Comparison of ENCODE assay signal across 8 mouse cellular contexts in the genomic region with DNA sequence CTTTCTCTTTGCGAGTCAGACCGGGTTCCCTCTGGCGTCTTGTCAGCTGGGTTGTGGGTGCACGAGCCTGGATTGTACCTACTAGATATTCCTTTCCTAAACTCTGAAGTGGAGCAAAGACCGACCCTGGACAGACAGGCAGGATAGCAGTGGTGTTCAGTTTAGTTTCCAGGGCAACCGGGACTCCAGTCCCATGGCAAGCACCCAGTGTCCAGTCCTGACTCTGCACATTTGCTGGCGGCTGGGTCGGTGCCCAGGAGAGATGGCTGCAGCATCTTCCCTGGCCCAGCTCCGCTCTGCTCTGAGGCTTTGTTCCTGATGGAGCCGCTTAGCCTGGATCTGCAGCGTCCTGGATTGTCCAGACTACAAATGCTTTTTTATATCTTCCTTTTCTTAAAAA.
DNase-seq lines count a peak whose midpoint lies in the region; ATAC-seq lines count a peak whose summit lies in the region.
"Had no signal": no experiment of that assay in that cellular context is flagged by ENCODE, and none has a peak within 500 bp of the region (broad histone marks: within the 10 kb centered on the region; RNA-seq: fewer than 3 reads in every experiment).

No protein-coding gene starts in this region.

- 39% methylated on average over 11 of the region's 11 CpGs for WGBS in hindbrain, embryonic 16.5 days
- 79% methylated on average over 11 of the region's 11 CpGs for whole genome bisulfite sequencing in forebrain, embryonic 11.5 days

- H3K36me3 ChIP-seq in hindbrain, embryonic 16.5 days (ENCODE audit: control insufficient read depth, insufficient read depth, low read length) = no peaks in the 10 kb centered on the region
- H3K36me3 ChIP-seq in forebrain, embryonic 11.5 days (ENCODE audit: control insufficient read depth, insufficient read depth, low read length) = no peaks in the 10 kb centered on the region
- H3K36me3 ChIP-seq: limb, embryonic 13.5 days had no signal

- H3K27me3 ChIP-seq in hindbrain, embryonic 16.5 days (replicated peaks; ENCODE audit: control insufficient read depth, insufficient read depth, low read length) = no peaks in the 10 kb centered on the region
- no peaks in the 10 kb centered on the region for H3K27me3 ChIP-seq in forebrain, embryonic 11.5 days (ENCODE audit: control insufficient read depth, insufficient read depth, low read length)
- H3K27me3 ChIP-seq: limb, embryonic 13.5 days had no signal

- H3K9ac ChIP-seq in hindbrain, embryonic 16.5 days (ENCODE audit: low read depth, low read length) = 0 out of 2 replicates have a peak overlapping the region, but pooled peaks have one; percentile 13
- H3K9ac ChIP-seq in forebrain, embryonic 11.5 days (ENCODE audit: low read length) = no peak overlapping the region
- H3K9ac ChIP-seq: limb, embryonic 13.5 days had no signal

- peaks cover 24% of the 10 kb centered on the region for H3K4me1 ChIP-seq in hindbrain, embryonic 16.5 days (ENCODE audit: control insufficient read depth, insufficient read depth, low read depth, low read length)
- H3K4me1 ChIP-seq in forebrain, embryonic 11.5 days (replicated peaks; ENCODE audit: control insufficient read depth, insufficient read depth, low read length) = peaks cover 14% of the 10 kb centered on the region; the same call in 1 of the 2 replicates

- H3K4me2 ChIP-seq in hindbrain, embryonic 16.5 days (ENCODE audit: low read length) = no peak overlapping the region
- no peak overlapping the region for H3K4me2 ChIP-seq in forebrain, embryonic 11.5 days (ENCODE audit: low read depth, low read length, severe bottlenecking)
- H3K4me2 ChIP-seq: limb, embryonic 13.5 days had no signal

- peak; percentile 86 for ATAC-seq in hindbrain, embryonic 16.5 days
- ATAC-seq in erythroblast, adult 5-6 weeks (replicated peaks; ENCODE audit: low FRiP score, poor library complexity, severe bottlenecking) = no peak
- ATAC-seq in forebrain, embryonic 11.5 days (replicated peaks; ENCODE audit: low FRiP score) = no peak

- H3K9me3 ChIP-seq in hindbrain, embryonic 16.5 days (ENCODE audit: control insufficient read depth, low read length) = no peaks in the 10 kb centered on the region
- H3K9me3 ChIP-seq in forebrain, embryonic 11.5 days (ENCODE audit: control insufficient read depth, low read length) = no peaks in the 10 kb centered on the region
- H3K9me3 ChIP-seq: limb, embryonic 13.5 days had no signal

- no peak overlapping the region for H3K27ac ChIP-seq in hindbrain, embryonic 16.5 days (ENCODE audit: low read depth, low read length)
- H3K27ac ChIP-seq in forebrain, embryonic 11.5 days (ENCODE audit: low read depth, low read length) = no peak overlapping the region
- H3K27ac ChIP-seq: limb, embryonic 13.5 days had no signal

- H3K4me3 ChIP-seq in hindbrain, embryonic 16.5 days (ENCODE audit: low read length) = no peak overlapping the region
- no peak overlapping the region for H3K4me3 ChIP-seq in forebrain, embryonic 11.5 days (ENCODE audit: low read depth, low read length)
- H3K4me3 ChIP-seq: limb, embryonic 13.5 days had no signal

- DNase-seq in right cerebral cortex, adult 18-20 months = peak; percentile 14
- DNase-seq in right cerebral cortex, postnatal 25 days = no peak
- peak; percentile 87 for DNase-seq in cerebellum, postnatal 14 days
- DNase-seq in lung, postnatal 10 days = peak; percentile 79
- no peak for DNase-seq in forebrain, embryonic 11.5 days (ENCODE audit: low spot score)

Comparison
In these comparisons a context has a peak if more than half of its experiments do, and no peak if none do; other contexts are left out.
1. DNase-seq: peak in right cerebral cortex, adult 18-20 months (single experiment), cerebellum, postnatal 14 days (2 of 2) and lung, postnatal 10 days (single experiment); none in right cerebral cortex, postnatal 25 days (single experiment) and forebrain, embryonic 11.5 days (single experiment).